Mouse (Mus musculus) liver, embryonic 11.5 days (tissue): Measurements from ENCODE around the gene Mrln. TPM values are rescaled to one million over a fixed set of nuclear protein-coding genes. Genes with fewer than 3 reads are reported as not detected.

Experiments
- ATAC-seq: fragments of 200-750 bp; cut with Nextera tagmentation; replicated peaks from 2 replicates; pipeline ENCODE4 v1.8.0; 2017; ENCODE audit warnings: moderate number of reproducible peaks, mild to moderate bottlenecking, moderate TSS enrichment, moderate library complexity; ENCODE audit not compliant: low FRiP score
- DNase-seq: peaks from one replicate; pipeline ENCODE4 v3.0.0-alpha.2; 2017; ENCODE audit warnings: low spot score
- H3K27ac ChIP-seq: fragments of 300-500 bp; sonication (generic); 2 replicates; pipeline ENCODE4 v1.5.1; 2014; ENCODE audit warnings: mild to moderate bottlenecking, low read depth, low read length, control low read depth
- H3K27me3 ChIP-seq: fragments of 300-500 bp; sonication (generic); replicated peaks from 2 replicates; pipeline ENCODE4 v1.6.1; 2014; ENCODE audit warnings: low read length, mixed read lengths; ENCODE audit not compliant: control insufficient read depth, insufficient read depth
- H3K36me3 ChIP-seq: fragments of 300-500 bp; sonication (generic); 2 replicates; pipeline ENCODE4 v1.6.1; 2014; ENCODE audit warnings: mild to moderate bottlenecking, low read length, moderate library complexity, mixed read lengths; ENCODE audit not compliant: control insufficient read depth, insufficient read depth
- H3K4me1 ChIP-seq: fragments of 300-500 bp; sonication (generic); replicated peaks from 2 replicates; pipeline ENCODE4 v1.6.1; 2014; ENCODE audit warnings: low read length, mixed read lengths; ENCODE audit not compliant: control insufficient read depth, insufficient read depth
- H3K4me2 ChIP-seq: fragments of 300-500 bp; sonication (generic); 2 replicates; pipeline ENCODE4 v1.6.1; 2014; ENCODE audit warnings: mild to moderate bottlenecking, control low read depth, moderate library complexity
- H3K4me3 ChIP-seq: fragments of 300-500 bp; sonication (generic); 2 replicates; pipeline ENCODE4 v1.5.1; 2014; ENCODE audit warnings: low read depth, low read length, control low read depth
- H3K9ac ChIP-seq: fragments of 300-500 bp; sonication (generic); 2 replicates; pipeline ENCODE4 v1.6.1; 2014; ENCODE audit warnings: low read depth, low read length, control low read depth
- H3K9me3 ChIP-seq: fragments of 300-500 bp; sonication (generic); 2 replicates; pipeline ENCODE4 v1.6.1; 2016; ENCODE audit warnings: low read length, inconsistent platforms, mixed read lengths; ENCODE audit not compliant: control insufficient read depth
- WGBS: fragments of 180-500 bp; shearing (Covaris S2); extraction: QIAGEN DNeasy Blood & Tissue Kit; methylation state at CpG from one replicate; pipeline ENCODE4 v1.1.7; 2014; 5-methylcytosine and 5-hydroxymethylcytosine counted together
- polyA plus RNA-seq: library from polyadenylated mRNA; unstranded; fragments of >200 nt; fragmentation: Nextera tagmentation; extraction: Ambion mirVana; gene quantifications from 2 replicates; pipeline ENCODE4 v1.2.1, GENCODE M21; 2014

Gene Mrln
- polyA plus RNA-seq, 1 experiment from 2014 or later = 0.67 TPM

GRCm38 (mm10) chr10:70167625-70168024, 36.8 kb upstream of the Mrln start:
- Histone ChIP-seq H3K4me1 (peaks cover 11% of the 10 kb centered on the region), H3K4me3 (no peak overlapping the region), H3K36me3 (peaks cover 27% of the 10 kb centered on the region), H3K27me3 (no peaks in the 10 kb centered on the region), H3K27ac (no peak overlapping the region), H3K4me2 (no peak overlapping the region), H3K9me3 (no peaks in the 10 kb centered on the region), H3K9ac (no peak overlapping the region)
- no peak for ATAC-seq
- 62% methylated on average over 11 of the region's 11 CpGs for WGBS
- DNase-seq = no peak

- no peak overlapping the region for H3K9ac ChIP-seq
- DNase-seq (no peak), ATAC-seq (no peak)
- no peak overlapping the region for H3K4me3 ChIP-seq
- H3K9me3 ChIP-seq = no peaks in the 10 kb centered on the region
- 72% methylated on average over 13 of the region's 13 CpGs for WGBS
- H3K4me1 ChIP-seq = peaks cover 11% of the 10 kb centered on the region
- no peak overlapping the region for H3K27ac ChIP-seq
- peaks cover 27% of the 10 kb centered on the region for H3K36me3 ChIP-seq
- H3K27me3 ChIP-seq = no peaks in the 10 kb centered on the region
- no peak overlapping the region for H3K4me2 ChIP-seq
Measured at GRCm38 (mm10) chr10:70168396-70168795, 36.1 kb upstream of the Mrln start.

- Histone ChIP-seq H3K27me3 (no peaks in the 10 kb centered on the region), H3K9me3 (no peaks in the 10 kb centered on the region), H3K36me3 (peaks cover 27% of the 10 kb centered on the region), H3K9ac (no peak overlapping the region), H3K27ac (no peak overlapping the region), H3K4me3 (no peak overlapping the region), H3K4me2 (no peak overlapping the region), H3K4me1 (peaks cover 11% of the 10 kb centered on the region)
- DNase-seq (no peak), ATAC-seq (no peak)
- 83% methylated on average over 18 of the region's 18 CpGs for WGBS
Measured at GRCm38 (mm10) chr10:70169044-70169443, 35.4 kb upstream of the Mrln start.

- Histone ChIP-seq H3K36me3 (peaks cover 31% of the 10 kb centered on the region), H3K9me3 (no peaks in the 10 kb centered on the region), H3K27me3 (no peaks in the 10 kb centered on the region), H3K27ac (no peak overlapping the region), H3K4me3 (no peak overlapping the region), H3K4me1 (peaks cover 5% of the 10 kb centered on the region), H3K9ac (no peak overlapping the region), H3K4me2 (no peak overlapping the region)
- peak; percentile 42 for DNase-seq
- WGBS = 48% methylated on average over 3 of the region's 3 CpGs
- ATAC-seq = peak; percentile 71
Measured at GRCm38 (mm10) chr10:70173314-70173713, 31.1 kb upstream of the Mrln start.

- Histone ChIP-seq H3K9me3 (no peaks in the 10 kb centered on the region), H3K9ac (no peak overlapping the region), H3K4me2 (no peak overlapping the region), H3K27ac (no peak overlapping the region), H3K27me3 (no peaks in the 10 kb centered on the region), H3K4me1 (no peaks in the 10 kb centered on the region; the same call in 1 of the 2 replicates), H3K4me3 (no peak overlapping the region), H3K36me3 (peaks cover 25% of the 10 kb centered on the region)
- DNase-seq (no peak), ATAC-seq (no peak; the same call in 1 of the 2 replicates)
- WGBS = 79% methylated on average over 16 of the region's 16 CpGs
Measured at GRCm38 (mm10) chr10:70174494-70175190, 29.8 kb upstream of the Mrln start.

GRCm38 (mm10) chr10:70180727-70181126, 23.7 kb upstream of the Mrln start:
- Histone ChIP-seq H3K4me1 (peaks cover 7% of the 10 kb centered on the region), H3K9ac (no peak overlapping the region), H3K9me3 (no peaks in the 10 kb centered on the region), H3K27ac (no peak overlapping the region), H3K4me2 (no peak overlapping the region), H3K36me3 (peaks cover 9% of the 10 kb centered on the region; the same call in 1 of the 2 replicates), H3K27me3 (no peaks in the 10 kb centered on the region), H3K4me3 (no peak overlapping the region)
- DNase-seq = no peak
- WGBS = 50% methylated on average over 9 of the region's 9 CpGs
- no peak for ATAC-seq

GRCm38 (mm10) chr10:70181279-70181972, 23.0 kb upstream of the Mrln start:
- H3K4me3 ChIP-seq = no peak overlapping the region
- H3K9me3 ChIP-seq = no peaks in the 10 kb centered on the region
- no peaks in the 10 kb centered on the region for H3K27me3 ChIP-seq
- H3K4me2 ChIP-seq = no peak overlapping the region
- 77% methylated on average over 11 of the region's 11 CpGs for WGBS
- ATAC-seq (no peak), DNase-seq (no peak)
- H3K27ac ChIP-seq = no peak overlapping the region
- peaks cover 9% of the 10 kb centered on the region; the same call in 1 of the 2 replicates for H3K36me3 ChIP-seq
- no peak overlapping the region for H3K9ac ChIP-seq
- H3K4me1 ChIP-seq = peaks cover 7% of the 10 kb centered on the region

- ATAC-seq = no peak
- no peak overlapping the region for H3K9ac ChIP-seq
- no peak for DNase-seq
- H3K4me1 ChIP-seq = peaks cover 7% of the 10 kb centered on the region
- H3K27ac ChIP-seq = no peak overlapping the region
- H3K4me2 ChIP-seq = no peak overlapping the region
- no peaks in the 10 kb centered on the region for H3K27me3 ChIP-seq
- no peaks in the 10 kb centered on the region for H3K9me3 ChIP-seq
- H3K36me3 ChIP-seq = peaks cover 16% of the 10 kb centered on the region; the same call in 1 of the 2 replicates
- no peak overlapping the region for H3K4me3 ChIP-seq
- WGBS = 76% methylated on average over 15 of the region's 15 CpGs
Measured at GRCm38 (mm10) chr10:70183210-70184080, 21.0 kb upstream of the Mrln start.
